Mouse (Mus musculus): ENCODE data around the gene Tardbp. TPM values are rescaled to one million over a fixed set of nuclear protein-coding genes. Genes with fewer than 3 reads are reported as not detected.

Gene Tardbp
- polyA plus RNA-seq, 1 experiment from 2014 or later = 118 TPM

DNA sequence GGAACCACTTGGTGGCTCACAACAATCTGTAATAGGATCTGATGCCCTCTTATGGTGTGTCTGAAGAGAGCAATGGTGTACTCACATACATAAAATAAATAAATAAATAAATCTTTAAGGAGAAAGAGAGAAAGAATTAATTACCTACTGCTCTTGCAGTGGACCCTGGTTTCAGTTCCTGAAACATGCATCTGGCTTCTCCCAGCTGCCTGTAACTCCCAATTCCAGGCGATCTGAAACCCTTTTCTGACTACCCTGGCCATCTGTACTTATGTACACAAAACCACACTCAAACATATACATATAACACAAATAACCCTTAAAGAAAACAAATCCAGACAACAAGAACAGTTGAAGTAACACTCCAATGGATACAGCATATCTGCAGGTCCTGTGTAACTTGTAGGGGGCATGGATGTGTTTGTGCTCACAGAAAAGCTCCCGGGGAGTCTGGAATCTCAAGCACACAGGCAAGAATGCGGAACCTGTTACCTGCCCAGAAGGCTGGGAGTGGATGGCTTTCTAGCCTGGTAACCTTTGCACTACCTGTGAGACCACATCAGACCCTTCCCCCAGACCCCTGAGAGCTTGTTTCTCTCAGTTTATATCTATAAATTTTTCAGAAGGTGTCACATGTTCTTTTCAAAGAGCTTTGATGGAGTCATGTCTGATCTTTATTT lies 5.3 kb upstream of the Tardbp start:
- no peak overlapping the region for H3K4me2 ChIP-seq
- 57% methylated on average over 3 of the region's 3 CpGs for WGBS (ENCODE audit: insufficient replicate concordance)
- H3K27ac ChIP-seq (ENCODE audit: low read depth, low read length) = no peak overlapping the region
- no peak for ATAC-seq (replicated peaks; ENCODE audit: insufficient number of reproducible peaks, low FRiP score, low TSS enrichment)
- no peaks in the 10 kb centered on the region for H3K4me1 ChIP-seq (ENCODE audit: control insufficient read depth, insufficient read depth, low read length)
- H3K9ac ChIP-seq (ENCODE audit: low read depth, low read length) = no peak overlapping the region
- no peaks in the 10 kb centered on the region for H3K27me3 ChIP-seq (ENCODE audit: control insufficient read depth, insufficient read depth, low read length)
- no peak overlapping the region for H3K4me3 ChIP-seq (ENCODE audit: low read depth, low read length)
- H3K36me3 ChIP-seq (ENCODE audit: control insufficient read depth, insufficient read depth, low read length) = no peaks in the 10 kb centered on the region
- no peaks in the 10 kb centered on the region for H3K9me3 ChIP-seq (replicated peaks; ENCODE audit: control insufficient read depth, low read length)

DNA sequence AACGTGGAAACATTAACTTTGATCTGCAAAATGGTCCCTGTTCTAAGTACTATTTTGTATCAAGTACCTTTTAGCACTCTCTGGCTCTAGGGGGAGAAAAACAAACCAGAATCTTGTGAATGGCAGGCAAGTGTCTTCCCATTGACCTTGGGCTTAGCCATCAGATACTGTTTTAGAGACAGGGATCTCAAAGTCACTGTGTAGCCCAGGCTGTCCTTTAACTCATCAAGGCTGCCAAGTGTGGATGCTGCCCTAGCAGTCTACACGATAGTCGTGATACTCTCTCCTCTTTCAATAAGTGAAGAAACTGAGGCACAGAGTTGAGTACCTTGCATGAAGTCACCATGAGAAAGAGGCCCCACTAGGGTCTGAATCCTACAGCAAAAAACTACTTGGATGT lies 427 bp upstream of the Tardbp start:
- Histone ChIP-seq H3K9ac (ENCODE audit: low read depth, low read length) (peak overlapping the region; percentile 65; the same call in 1 of the 2 replicates), H3K36me3 (ENCODE audit: control insufficient read depth, insufficient read depth, low read length) (peaks cover 20% of the 10 kb centered on the region), H3K4me1 (ENCODE audit: control insufficient read depth, insufficient read depth, low read length) (peaks cover 8% of the 10 kb centered on the region), H3K4me2 (peak overlapping the region; percentile 93), H3K9me3 (replicated peaks; ENCODE audit: control insufficient read depth, low read length) (no peaks in the 10 kb centered on the region), H3K27ac (ENCODE audit: low read depth, low read length) (no peak overlapping the region), H3K27me3 (ENCODE audit: control insufficient read depth, insufficient read depth, low read length) (no peaks in the 10 kb centered on the region), H3K4me3 (ENCODE audit: low read depth, low read length) (peak overlapping the region; percentile 99; the same call in 1 of the 2 replicates)
- WGBS (ENCODE audit: insufficient replicate concordance) = 60% methylated on average over 3 of the region's 3 CpGs
- ATAC-seq (replicated peaks; ENCODE audit: insufficient number of reproducible peaks, low FRiP score, low TSS enrichment) = no peak

DNA sequence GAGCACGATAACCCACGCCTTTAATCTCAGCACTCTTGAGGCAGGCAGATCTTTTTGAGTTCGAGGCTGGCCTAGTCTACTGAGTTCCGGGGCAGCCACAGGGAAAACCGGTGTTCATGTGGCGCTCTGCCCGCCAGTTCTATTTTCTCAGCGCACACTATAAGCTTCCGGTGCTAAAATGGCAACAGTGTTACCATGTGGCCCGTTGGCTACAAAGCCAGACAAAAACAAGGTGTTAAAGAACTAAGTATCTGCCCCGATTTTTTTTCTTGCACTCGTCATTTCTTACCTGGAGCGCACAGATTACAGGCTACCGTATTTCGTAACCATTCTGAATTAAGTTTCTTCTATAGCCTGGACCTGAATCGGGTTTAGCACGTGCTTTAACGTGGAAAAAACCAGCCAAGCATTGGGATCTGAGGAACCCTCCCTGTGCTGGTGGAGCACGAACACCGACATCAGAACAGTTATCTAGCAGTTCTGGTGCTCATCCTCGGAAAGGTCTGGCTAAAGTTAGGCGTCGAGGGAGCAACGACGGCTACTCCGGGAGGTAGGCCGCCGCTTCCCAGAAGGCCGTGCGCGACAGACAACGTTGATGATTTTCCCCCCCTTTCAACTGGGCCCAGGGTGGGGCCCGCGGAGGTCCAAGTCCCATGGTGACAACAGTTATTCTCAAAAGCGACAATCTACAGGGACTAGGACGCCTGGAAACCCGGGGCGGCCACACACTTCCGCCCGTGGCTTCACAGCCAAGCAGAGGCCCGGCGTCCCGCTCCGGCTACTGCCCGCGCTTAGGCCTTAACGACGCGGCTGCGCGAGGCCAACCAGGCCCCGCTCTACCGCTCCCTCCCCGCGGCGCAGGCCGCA lies 830 bp downstream of the Tardbp start:
- Histone ChIP-seq H3K27me3 (ENCODE audit: control insufficient read depth, insufficient read depth, low read length) (no peaks in the 10 kb centered on the region), H3K4me2 (peak overlapping the region; percentile 93), H3K4me1 (ENCODE audit: control insufficient read depth, insufficient read depth, low read length) (peaks cover 8% of the 10 kb centered on the region), H3K4me3 (ENCODE audit: low read depth, low read length) (peak overlapping the region; percentile 99), H3K9ac (ENCODE audit: low read depth, low read length) (peak overlapping the region; percentile 100), H3K9me3 (replicated peaks; ENCODE audit: control insufficient read depth, low read length) (no peaks in the 10 kb centered on the region), H3K36me3 (ENCODE audit: control insufficient read depth, insufficient read depth, low read length) (peaks cover 31% of the 10 kb centered on the region), H3K27ac (ENCODE audit: low read depth, low read length) (peak overlapping the region; percentile 98)
- ATAC-seq (replicated peaks; ENCODE audit: insufficient number of reproducible peaks, low FRiP score, low TSS enrichment) = peak; percentile 60
- WGBS (ENCODE audit: insufficient replicate concordance) = under 1% methylated on average over 57 of the region's 57 CpGs

DNA sequence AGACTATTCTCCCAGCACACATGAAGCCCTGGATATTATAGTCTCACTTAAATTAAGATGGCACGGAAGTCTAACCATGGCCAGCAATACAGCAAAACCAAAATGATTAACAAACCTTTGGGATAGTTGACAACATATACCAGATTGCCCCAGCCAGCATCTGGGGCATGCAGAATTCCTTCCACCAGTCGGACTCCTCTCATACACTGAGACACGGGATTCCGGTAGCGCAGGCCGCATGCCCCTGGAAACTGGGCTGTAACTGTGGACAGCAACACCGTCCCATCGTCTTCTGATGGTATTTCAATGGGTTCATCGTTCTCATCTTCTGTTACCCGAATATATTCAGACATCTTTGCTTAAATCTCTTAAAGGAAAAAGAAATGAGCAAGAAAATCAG lies 1.8 kb downstream of the Tardbp start:
- 83% methylated on average over 10 of the region's 10 CpGs for WGBS (ENCODE audit: insufficient replicate concordance)
- Histone ChIP-seq H3K4me1 (ENCODE audit: control insufficient read depth, insufficient read depth, low read length) (peaks cover 8% of the 10 kb centered on the region), H3K4me3 (ENCODE audit: low read depth, low read length) (peak overlapping the region; percentile 99; the same call in 1 of the 2 replicates), H3K27me3 (ENCODE audit: control insufficient read depth, insufficient read depth, low read length) (no peaks in the 10 kb centered on the region), H3K36me3 (ENCODE audit: control insufficient read depth, insufficient read depth, low read length) (peaks cover 35% of the 10 kb centered on the region), H3K9ac (ENCODE audit: low read depth, low read length) (no peak overlapping the region), H3K27ac (ENCODE audit: low read depth, low read length) (no peak overlapping the region), H3K4me2 (peak overlapping the region; percentile 93), H3K9me3 (replicated peaks; ENCODE audit: control insufficient read depth, low read length) (no peaks in the 10 kb centered on the region)
- ATAC-seq (replicated peaks; ENCODE audit: insufficient number of reproducible peaks, low FRiP score, low TSS enrichment) = no peak

DNA sequence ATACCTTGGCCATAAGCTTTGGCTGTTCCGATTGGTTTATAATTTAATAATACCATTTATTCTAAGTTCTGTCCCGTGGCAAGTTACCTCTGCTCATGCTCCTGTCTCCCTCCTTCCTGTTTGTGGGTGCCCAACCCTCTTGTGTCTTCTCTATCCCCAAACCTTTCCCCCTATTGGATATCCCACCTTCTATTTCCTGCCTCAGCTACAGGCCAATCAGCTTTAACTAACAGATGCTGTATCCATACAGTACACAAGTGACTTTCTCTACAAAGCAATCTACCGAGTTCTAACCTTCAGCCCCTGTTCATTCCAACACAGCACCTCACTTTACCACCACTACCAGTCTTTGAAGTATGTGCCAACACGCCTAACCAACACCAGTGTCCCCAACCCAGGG lies 3.2 kb downstream of the Tardbp start:
- Histone ChIP-seq H3K4me3 (ENCODE audit: low read depth, low read length) (peak overlapping the region; percentile 12; the same call in 1 of the 2 replicates), H3K4me1 (ENCODE audit: control insufficient read depth, insufficient read depth, low read length) (peaks cover 8% of the 10 kb centered on the region), H3K36me3 (ENCODE audit: control insufficient read depth, insufficient read depth, low read length) (peaks cover 47% of the 10 kb centered on the region), H3K4me2 (no peak overlapping the region; the same call in 1 of the 2 replicates), H3K27me3 (ENCODE audit: control insufficient read depth, insufficient read depth, low read length) (no peaks in the 10 kb centered on the region), H3K27ac (ENCODE audit: low read depth, low read length) (no peak overlapping the region), H3K9ac (ENCODE audit: low read depth, low read length) (no peak overlapping the region), H3K9me3 (replicated peaks; ENCODE audit: control insufficient read depth, low read length) (no peaks in the 10 kb centered on the region)
- ATAC-seq (replicated peaks; ENCODE audit: insufficient number of reproducible peaks, low FRiP score, low TSS enrichment) = no peak
- 86% methylated on average over 4 of the region's 4 CpGs for WGBS (ENCODE audit: insufficient replicate concordance)

DNA sequence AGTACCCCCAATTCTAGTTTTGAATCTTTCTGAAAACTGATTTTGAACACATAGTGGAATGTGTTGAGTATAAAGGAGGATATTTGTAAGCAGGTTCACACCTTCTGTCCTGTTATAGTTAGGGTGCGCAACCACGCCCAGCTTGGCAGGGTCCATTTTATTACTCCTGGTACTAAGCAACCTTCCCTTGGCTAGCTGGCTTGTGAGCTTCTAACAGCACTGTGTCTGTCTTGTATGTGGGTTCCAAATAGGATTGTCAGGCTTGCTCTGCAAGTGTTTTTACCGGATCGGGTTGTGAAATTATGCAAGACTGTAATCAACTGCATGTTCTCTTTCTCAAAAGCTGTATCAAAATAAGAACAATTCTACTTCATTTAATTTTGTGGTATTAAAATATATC lies 4.3 kb downstream of the Tardbp start:
- H3K36me3 ChIP-seq (ENCODE audit: control insufficient read depth, insufficient read depth, low read length) = peaks cover 50% of the 10 kb centered on the region
- peaks cover 8% of the 10 kb centered on the region for H3K4me1 ChIP-seq (ENCODE audit: control insufficient read depth, insufficient read depth, low read length)
- no peaks in the 10 kb centered on the region for H3K27me3 ChIP-seq (ENCODE audit: control insufficient read depth, insufficient read depth, low read length)
- no peak overlapping the region for H3K27ac ChIP-seq (ENCODE audit: low read depth, low read length)
- no peak for ATAC-seq (replicated peaks; ENCODE audit: insufficient number of reproducible peaks, low FRiP score, low TSS enrichment)
- no peak overlapping the region for H3K9ac ChIP-seq (ENCODE audit: low read depth, low read length)
- no peaks in the 10 kb centered on the region for H3K9me3 ChIP-seq (replicated peaks; ENCODE audit: control insufficient read depth, low read length)
- WGBS (ENCODE audit: insufficient replicate concordance) = 95% methylated on average over 4 of the region's 4 CpGs
- no peak overlapping the region for H3K4me2 ChIP-seq
- H3K4me3 ChIP-seq (ENCODE audit: low read depth, low read length) = no peak overlapping the region

DNA sequence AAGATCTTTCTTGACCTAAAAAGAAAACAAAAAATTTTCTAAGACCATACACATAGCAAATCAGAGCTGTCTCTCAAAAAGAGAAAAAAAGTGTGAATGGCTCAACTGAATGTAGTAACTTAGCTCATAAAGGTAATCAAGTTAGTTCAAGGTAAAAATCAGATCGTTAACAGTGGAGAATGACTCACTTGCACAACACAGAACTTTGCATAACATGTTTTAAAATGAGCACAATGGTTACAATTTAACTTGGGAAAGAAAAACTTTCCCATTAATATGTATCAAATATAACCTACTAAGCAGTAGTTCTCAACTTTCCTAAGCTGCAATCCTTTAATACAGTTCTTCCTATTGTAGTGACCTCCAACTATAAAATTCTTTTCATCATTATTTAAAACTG lies 6.1 kb downstream of the Tardbp start:
- Histone ChIP-seq H3K4me3 (ENCODE audit: low read depth, low read length) (no peak overlapping the region), H3K4me2 (no peak overlapping the region), H3K36me3 (ENCODE audit: control insufficient read depth, insufficient read depth, low read length) (peaks cover 53% of the 10 kb centered on the region), H3K9me3 (replicated peaks; ENCODE audit: control insufficient read depth, low read length) (no peaks in the 10 kb centered on the region), H3K27ac (ENCODE audit: low read depth, low read length) (no peak overlapping the region), H3K4me1 (ENCODE audit: control insufficient read depth, insufficient read depth, low read length) (peaks cover 8% of the 10 kb centered on the region), H3K9ac (ENCODE audit: low read depth, low read length) (no peak overlapping the region), H3K27me3 (ENCODE audit: control insufficient read depth, insufficient read depth, low read length) (no peaks in the 10 kb centered on the region)
- no peak for ATAC-seq (replicated peaks; ENCODE audit: insufficient number of reproducible peaks, low FRiP score, low TSS enrichment)
- 100% methylated on average over 1 of the region's 1 CpGs for WGBS (ENCODE audit: insufficient replicate concordance)

DNA sequence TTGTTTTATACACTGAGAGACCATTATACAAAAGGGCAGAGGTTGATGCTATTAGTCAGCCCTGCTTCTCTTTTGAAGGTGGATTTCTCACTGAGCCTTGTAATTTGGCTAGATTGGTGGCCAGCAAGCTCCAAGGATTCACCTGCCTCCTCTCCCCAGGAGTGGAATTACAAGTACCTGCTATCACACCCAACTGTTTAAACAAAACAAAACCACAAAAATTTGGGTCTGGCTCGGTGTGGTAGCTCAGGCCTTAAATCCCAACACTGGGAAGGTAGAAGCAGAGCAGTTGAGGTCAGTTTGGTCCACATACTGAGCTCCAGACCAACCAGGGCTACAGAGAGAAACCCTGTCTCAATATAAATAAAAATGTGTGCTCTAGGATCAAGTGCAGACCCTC lies 7.0 kb downstream of the Tardbp start:
- Histone ChIP-seq H3K27me3 (ENCODE audit: control insufficient read depth, insufficient read depth, low read length) (no peaks in the 10 kb centered on the region), H3K4me3 (ENCODE audit: low read depth, low read length) (no peak overlapping the region), H3K4me1 (ENCODE audit: control insufficient read depth, insufficient read depth, low read length) (peaks cover 5% of the 10 kb centered on the region), H3K4me2 (no peak overlapping the region), H3K9me3 (replicated peaks; ENCODE audit: control insufficient read depth, low read length) (no peaks in the 10 kb centered on the region), H3K27ac (ENCODE audit: low read depth, low read length) (no peak overlapping the region), H3K9ac (ENCODE audit: low read depth, low read length) (no peak overlapping the region), H3K36me3 (ENCODE audit: control insufficient read depth, insufficient read depth, low read length) (peaks cover 56% of the 10 kb centered on the region)
- ATAC-seq (replicated peaks; ENCODE audit: insufficient number of reproducible peaks, low FRiP score, low TSS enrichment) = no peak
- WGBS (ENCODE audit: insufficient replicate concordance) = 91% methylated on average over 1 of the region's 1 CpGs
